Mouse (Mus musculus): ENCODE data around the gene 6030468B19Rik.

DNA sequence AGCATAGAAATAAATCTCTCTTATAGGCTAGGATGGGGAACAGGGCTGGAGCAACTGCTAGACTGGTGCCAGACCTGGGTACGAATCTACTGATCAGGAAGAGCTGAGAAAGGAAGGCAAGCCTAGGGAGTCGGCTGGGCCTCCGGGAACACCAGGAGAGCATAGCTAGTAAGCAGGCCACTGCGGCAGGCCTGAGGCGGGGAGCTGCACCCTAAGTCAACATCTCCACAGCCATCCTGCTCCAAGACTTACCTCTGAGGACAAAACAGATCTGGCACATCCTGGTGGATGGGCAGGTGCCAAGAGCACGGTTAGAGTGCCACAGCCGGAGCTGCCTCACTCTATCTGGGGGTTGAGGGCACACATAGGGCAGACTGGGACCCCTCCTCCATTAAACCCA, 22.7 kb downstream of the 6030468B19Rik start:
- no peak for TF ChIP-seq CTCF (IDR thresholded peaks at IDR 0.05; ENCODE audit: control insufficient read depth, insufficient read depth, low read length)
- TF ChIP-seq POLR2A (IDR thresholded peaks at IDR 0.05; ENCODE audit: borderline replicate concordance, control insufficient read depth, low read depth, low read length), result no peak
